Mouse (Mus musculus) kidney, postnatal 0 days (tissue): ENCODE results near the gene B4galt5. TPM values are rescaled to one million over a fixed set of nuclear protein-coding genes. Genes with fewer than 3 reads are reported as not detected.
A peak's percentile ranks its signal among the peaks of the same experiment; 100 is the strongest.

ENCODE experiments used
- ATAC-seq: fragments of 200-750 bp; cut with Nextera tagmentation; replicated peaks from 2 replicates; pipeline ENCODE4 v1.8.0; 2017; ENCODE audit warnings: low read depth, moderate number of reproducible peaks, moderate TSS enrichment, moderate library complexity; ENCODE audit not compliant: low FRiP score
- DNase-seq: peaks from one replicate; pipeline ENCODE4 v3.0.0-alpha.2; 2016; ENCODE audit warnings: low spot score
- H3K27ac ChIP-seq: fragments of 300-500 bp; sonication (generic); 2 replicates; pipeline ENCODE4 v1.5.1; 2014; ENCODE audit warnings: mild to moderate bottlenecking
- H3K27me3 ChIP-seq: fragments of 300-500 bp; sonication (generic); 2 replicates; pipeline ENCODE4 v1.6.1; 2014; ENCODE audit warnings: low read length, mixed read lengths; ENCODE audit not compliant: insufficient read depth
- H3K36me3 ChIP-seq: fragments of 300-500 bp; sonication (generic); 2 replicates; pipeline ENCODE4 v1.6.1; 2014; ENCODE audit warnings: low read length, mixed read lengths; ENCODE audit not compliant: insufficient read depth
- H3K4me1 ChIP-seq: fragments of 300-500 bp; sonication (generic); replicated peaks from 2 replicates; pipeline ENCODE4 v1.6.1; 2014; ENCODE audit warnings: antibody characterized with exemption, low read length, mixed read lengths; ENCODE audit not compliant: insufficient read depth
- H3K4me2 ChIP-seq: fragments of 300-500 bp; sonication (generic); 2 replicates; pipeline ENCODE4 v1.6.1; 2014; ENCODE audit warnings: mild to moderate bottlenecking, low read length, moderate library complexity, mixed read lengths
- H3K4me3 ChIP-seq: fragments of 300-500 bp; sonication (generic); replicated peaks from 2 replicates; pipeline ENCODE4 v1.5.1; 2014; ENCODE audit warnings: low read depth, low read length
- H3K9ac ChIP-seq: fragments of 300-500 bp; sonication (generic); 2 replicates; pipeline ENCODE4 v1.6.1; 2014; ENCODE audit warnings: low read depth, low read length
- H3K9me3 ChIP-seq: fragments of 300-500 bp; sonication (generic); replicated peaks from 2 replicates; pipeline ENCODE4 v1.6.1; 2016; ENCODE audit warnings: low read length, inconsistent platforms, mixed read lengths
- CTCF ChIP-seq: IDR thresholded peaks from 2 replicates; pipeline ENCODE4 v1.5.1; 2016; ENCODE audit warnings: antibody characterized with exemption, low read depth, mild to moderate bottlenecking, moderate library complexity
- WGBS: fragments of 180-500 bp; shearing (Covaris S2); extraction: QIAGEN DNeasy Blood & Tissue Kit; methylation state at CpG from one replicate; pipeline ENCODE4 v1.1.7; 2014; 5-methylcytosine and 5-hydroxymethylcytosine counted together
- polyA plus RNA-seq: library from polyadenylated mRNA; unstranded; fragments of >200 nt; fragmentation: Nextera tagmentation; extraction: Ambion mirVana; gene quantifications from 2 replicates; pipeline ENCODE4 v1.2.1, GENCODE M21; 2015

The B4galt5 gene
- polyA plus RNA-seq, 1 experiment from 2014 or later = 22.6 TPM

DNA sequence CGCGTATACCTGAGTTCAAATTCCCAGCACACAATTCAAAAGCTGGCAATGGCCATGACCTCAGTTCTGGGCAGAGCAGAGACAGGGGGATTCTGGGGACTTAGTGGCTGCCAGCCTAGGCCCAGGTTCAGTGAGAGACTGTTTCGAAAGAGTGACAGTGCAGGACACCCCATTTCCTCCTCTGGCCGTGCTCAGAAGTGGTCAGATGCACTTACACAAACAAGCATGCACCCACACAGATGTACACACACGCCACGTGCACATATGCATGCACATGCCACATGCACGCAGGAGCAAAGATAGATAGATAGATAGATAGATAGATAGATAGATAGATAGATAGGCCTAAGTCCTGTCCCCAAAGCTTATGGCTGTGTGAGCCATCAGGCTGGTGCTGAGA lies 33.4 kb upstream of the B4galt5 start:
- Histone ChIP-seq H3K27ac (no peak overlapping the region), H3K4me1 (peaks cover 22% of the 10 kb centered on the region), H3K9me3 (no peaks in the 10 kb centered on the region), H3K36me3 (no peaks in the 10 kb centered on the region), H3K4me3 (no peak overlapping the region), H3K4me2 (no peak overlapping the region), H3K9ac (no peak overlapping the region), H3K27me3 (no peaks in the 10 kb centered on the region)
- 93% methylated on average over 7 of the region's 7 CpGs for WGBS
- ATAC-seq (no peak), DNase-seq (no peak)
- no peak for TF ChIP-seq CTCF

DNA sequence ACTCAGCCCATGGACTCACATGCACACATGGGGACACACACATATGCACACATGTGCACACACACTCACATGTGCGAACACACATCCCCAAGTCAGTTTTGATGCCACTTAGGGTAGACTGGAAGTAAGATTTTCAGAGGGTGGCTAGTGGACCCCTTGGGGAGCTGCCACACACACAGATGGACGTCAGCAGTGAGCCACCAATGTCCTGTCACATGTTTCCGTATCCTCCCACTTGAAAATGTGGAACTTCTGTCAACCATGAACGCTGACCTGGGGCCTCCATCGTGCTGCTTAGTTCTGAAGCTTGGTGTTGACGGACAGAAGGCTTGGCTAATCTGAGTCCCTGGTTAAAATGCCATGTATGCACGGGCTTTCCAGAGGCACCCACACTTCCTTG lies 32.6 kb upstream of the B4galt5 start:
- H3K27ac ChIP-seq = no peak overlapping the region
- WGBS = 56% methylated on average over 7 of the region's 7 CpGs
- no peaks in the 10 kb centered on the region for H3K36me3 ChIP-seq
- ATAC-seq = no peak
- no peaks in the 10 kb centered on the region for H3K9me3 ChIP-seq
- H3K4me1 ChIP-seq = peaks cover 22% of the 10 kb centered on the region
- H3K9ac ChIP-seq = no peak overlapping the region
- H3K27me3 ChIP-seq = no peaks in the 10 kb centered on the region
- no peak overlapping the region for H3K4me3 ChIP-seq
- no peak for TF ChIP-seq CTCF
- no peak overlapping the region for H3K4me2 ChIP-seq
- DNase-seq = no peak

GRCm38 (mm10) chr2:167380615-167381285 lies 31.8 kb upstream of the B4galt5 start:
- no peak for TF ChIP-seq CTCF
- Histone ChIP-seq H3K27me3 (no peaks in the 10 kb centered on the region), H3K9ac (peak overlapping the region; percentile 9; the same call in 1 of the 2 replicates), H3K36me3 (no peaks in the 10 kb centered on the region), H3K4me3 (no peak overlapping the region), H3K9me3 (no peaks in the 10 kb centered on the region), H3K4me1 (peaks cover 22% of the 10 kb centered on the region), H3K27ac (peak overlapping the region; percentile 81), H3K4me2 (no peak overlapping the region)
- 40% methylated on average over 7 of the region's 7 CpGs for WGBS
- ATAC-seq (no peak), DNase-seq (no peak)

DNA sequence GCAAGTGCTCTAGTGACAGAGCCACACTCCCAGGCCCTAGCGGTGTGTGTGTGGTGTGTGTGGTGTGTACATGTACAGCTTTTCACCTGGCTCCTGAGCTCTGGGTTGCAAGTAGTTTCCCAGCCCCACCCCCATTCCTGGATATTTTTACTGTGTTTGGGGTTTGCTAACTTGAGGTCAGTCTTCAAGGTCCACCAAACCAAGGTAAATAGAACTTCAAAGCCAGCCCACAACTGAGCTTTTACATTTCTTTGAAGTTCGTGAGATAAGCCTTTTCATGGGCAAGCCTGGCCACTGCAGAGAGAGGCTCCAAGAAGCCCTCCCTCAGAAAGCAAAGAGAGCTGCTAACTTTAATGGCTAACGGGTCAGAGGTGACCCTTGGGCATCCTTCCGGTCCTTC lies 30.0 kb upstream of the B4galt5 start:
- no peak for DNase-seq
- ATAC-seq = no peak; the same call in 1 of the 2 replicates
- no peak overlapping the region for H3K4me3 ChIP-seq

DNA sequence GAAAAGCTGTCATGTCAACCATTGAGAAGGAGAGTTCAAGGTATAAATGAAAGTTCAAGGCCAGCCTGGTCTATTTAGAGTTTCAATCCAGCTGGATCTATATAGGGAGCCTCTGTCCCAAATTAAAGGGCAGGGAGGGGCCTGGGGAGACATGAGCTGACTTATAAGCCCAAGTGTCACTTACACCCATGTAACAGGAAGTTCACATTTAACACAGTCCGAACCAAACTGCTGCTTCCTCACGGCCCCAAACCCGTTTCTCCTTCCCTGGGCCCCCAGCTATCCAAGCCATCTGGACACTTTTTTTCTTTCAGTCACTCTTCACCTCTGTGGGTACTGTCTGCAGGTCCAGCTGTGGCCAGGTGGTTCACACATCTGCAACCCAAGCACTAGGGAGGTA lies 28.7 kb upstream of the B4galt5 start:
- H3K27ac ChIP-seq = no peak overlapping the region
- H3K27me3 ChIP-seq = no peaks in the 10 kb centered on the region
- ATAC-seq (no peak), DNase-seq (no peak)
- 23% methylated on average over 3 of the region's 3 CpGs for WGBS
- no peaks in the 10 kb centered on the region for H3K9me3 ChIP-seq
- no peak overlapping the region for H3K4me3 ChIP-seq
- H3K36me3 ChIP-seq = no peaks in the 10 kb centered on the region
- peaks cover 18% of the 10 kb centered on the region; the same call in 1 of the 2 replicates for H3K4me1 ChIP-seq
- no peak overlapping the region for H3K4me2 ChIP-seq
- TF ChIP-seq CTCF = no peak
- H3K9ac ChIP-seq = no peak overlapping the region

More for the DNA sequence above, 30.0 kb upstream of the B4galt5 start:
- no peaks in the 10 kb centered on the region for H3K36me3 ChIP-seq
- WGBS = 31% methylated on average over 4 of the region's 4 CpGs
- no peak overlapping the region for H3K27ac ChIP-seq
- no peak overlapping the region for H3K9ac ChIP-seq
- no peaks in the 10 kb centered on the region for H3K9me3 ChIP-seq
- TF ChIP-seq CTCF = no peak
- no peak overlapping the region for H3K4me2 ChIP-seq
- H3K27me3 ChIP-seq = no peaks in the 10 kb centered on the region
- H3K4me1 ChIP-seq = peaks cover 22% of the 10 kb centered on the region

GRCm38 (mm10) chr2:167376160-167376564 lies 27.2 kb upstream of the B4galt5 start:
- ATAC-seq = no peak

More at GRCm38 (mm10) chr2:167376160-167376564, 27.2 kb upstream of the B4galt5 start:
- Histone ChIP-seq H3K36me3 (no peaks in the 10 kb centered on the region), H3K4me1 (peaks cover 15% of the 10 kb centered on the region; the same call in 1 of the 2 replicates), H3K4me3 (no peak overlapping the region), H3K9me3 (no peaks in the 10 kb centered on the region), H3K27me3 (no peaks in the 10 kb centered on the region), H3K4me2 (no peak overlapping the region), H3K9ac (no peak overlapping the region), H3K27ac (no peak overlapping the region)
- WGBS = 74% methylated on average over 8 of the region's 8 CpGs
- TF ChIP-seq CTCF = no peak
- DNase-seq = no peak
